Mouse (Mus musculus) adrenal gland, postnatal 10 days (tissue): Measurements from ENCODE around the gene Gcsh. TPM values are rescaled to one million over a fixed set of nuclear protein-coding genes. Genes with fewer than 3 reads are reported as not detected.

Experiments
- total RNA-seq, 2 experiments: library from RNA; stranded (reverse); gene quantifications; 2 replicates each; pipeline ENCODE4 v1.2.3; 2021

Gene Gcsh
- total RNA-seq, 2 experiments from 2014 or later = 145 to 162 TPM

Other genes with a start within 250 kb of the Gcsh start
- gene Cmc2, start 72.1 kb downstream of the Gcsh start, total RNA-seq = 10 to 100 TPM; 40.1 to 46.4 TPM
- gene Cenpn, start 71.8 kb downstream of the Gcsh start, total RNA-seq = 10 to 100 TPM in 1 of 2 experiments, 1 to 10 TPM in 1; 7.1 to 10.5 TPM
- gene Atmin, start 50.1 kb downstream of the Gcsh start, total RNA-seq = 10 to 100 TPM; 16.0 to 19.0 TPM
- 1 to 10 TPM in 1 of 2 experiments, under 1 TPM in 1; 0.99 to 1.2 TPM for gene 1700030J22Rik, start 14.6 kb downstream of the Gcsh start, total RNA-seq
- gene Pkd1l2, start 88.9 kb upstream of the Gcsh start, total RNA-seq = under 1 TPM; 0.36 to 0.94 TPM
- 1 to 10 TPM; 1.2 to 2.8 TPM for gene Bco1, start 102.3 kb upstream of the Gcsh start, total RNA-seq
- 10 to 100 TPM in 1 of 2 experiments, 1 to 10 TPM in 1; 7.7 to 12.1 TPM for gene Gan, start 164.6 kb upstream of the Gcsh start, total RNA-seq